Mouse (Mus musculus): ENCODE data around the gene Rnaseh2b.

Gene Rnaseh2b

GRCm38 (mm10) chr14:62361263-62361980 lies 69.0 kb downstream of the Rnaseh2b start:
- no peak for DNase-seq (ENCODE audit: low read depth, low spot score)

GRCm38 (mm10) chr14:62363774-62364173 lies 71.4 kb downstream of the Rnaseh2b start:
- DNase-seq (ENCODE audit: low read depth, low spot score) = no peak

GRCm38 (mm10) chr14:62370819-62371218 lies 78.4 kb downstream of the Rnaseh2b start:
- DNase-seq (ENCODE audit: low read depth, low spot score) = no peak

- DNase-seq (ENCODE audit: low read depth, low spot score) = no peak
These were observed 81.6 kb downstream of the Rnaseh2b start for GRCm38 (mm10) chr14:62374001-62374400.

- no peak for DNase-seq (ENCODE audit: low read depth, low spot score)
These were observed 83.3 kb downstream of the Rnaseh2b start for GRCm38 (mm10) chr14:62375694-62376093.

- no peak for DNase-seq (ENCODE audit: low read depth, low spot score)
These were observed 83.7 kb downstream of the Rnaseh2b start for GRCm38 (mm10) chr14:62376115-62376514.

- DNase-seq (ENCODE audit: low read depth, low spot score) = no peak
These were observed 87.0 kb downstream of the Rnaseh2b start for GRCm38 (mm10) chr14:62379391-62379790.

- DNase-seq (ENCODE audit: low read depth, low spot score) = no peak
These were observed 88.2 kb downstream of the Rnaseh2b start for GRCm38 (mm10) chr14:62380606-62381005.

GRCm38 (mm10) chr14:62383109-62383508 lies 90.7 kb downstream of the Rnaseh2b start:
- no peak for DNase-seq (ENCODE audit: low read depth, low spot score)

GRCm38 (mm10) chr14:62383786-62384299 lies 91.5 kb downstream of the Rnaseh2b start:
- no peak for DNase-seq (ENCODE audit: low read depth, low spot score)

- no peak for DNase-seq (ENCODE audit: low read depth, low spot score)
These were observed 96.8 kb downstream of the Rnaseh2b start for GRCm38 (mm10) chr14:62389064-62389728.

GRCm38 (mm10) chr14:62389729-62390536 lies 97.5 kb downstream of the Rnaseh2b start:
- no peak for DNase-seq (ENCODE audit: low read depth, low spot score)

GRCm38 (mm10) chr14:62392754-62393153 lies 100.4 kb downstream of the Rnaseh2b start:
- DNase-seq (ENCODE audit: low read depth, low spot score) = no peak

- no peak for DNase-seq (ENCODE audit: low read depth, low spot score)
These were observed 103.0 kb downstream of the Rnaseh2b start for GRCm38 (mm10) chr14:62395346-62395745.

GRCm38 (mm10) chr14:62416007-62416741 lies 123.8 kb downstream of the Rnaseh2b start:
- DNase-seq (ENCODE audit: low read depth, low spot score) = peak; percentile 83

- DNase-seq (ENCODE audit: low read depth, low spot score) = peak; percentile 77
These were observed 124.3 kb downstream of the Rnaseh2b start for GRCm38 (mm10) chr14:62416742-62417134.

GRCm38 (mm10) chr14:62417501-62417900 lies 125.1 kb downstream of the Rnaseh2b start:
- DNase-seq (ENCODE audit: low read depth, low spot score) = no peak

- DNase-seq (ENCODE audit: low read depth, low spot score) = no peak
These were observed 129.9 kb downstream of the Rnaseh2b start for GRCm38 (mm10) chr14:62422265-62422664.
